Mouse (Mus musculus): ENCODE results near the gene Prl2c5.
"Not testable (repeated sequence)": the region's sequence is repeated elsewhere in the genome, so short reads cannot be mapped to it uniquely, and the experiment has no call there.

Prl2c5 gene

DNA sequence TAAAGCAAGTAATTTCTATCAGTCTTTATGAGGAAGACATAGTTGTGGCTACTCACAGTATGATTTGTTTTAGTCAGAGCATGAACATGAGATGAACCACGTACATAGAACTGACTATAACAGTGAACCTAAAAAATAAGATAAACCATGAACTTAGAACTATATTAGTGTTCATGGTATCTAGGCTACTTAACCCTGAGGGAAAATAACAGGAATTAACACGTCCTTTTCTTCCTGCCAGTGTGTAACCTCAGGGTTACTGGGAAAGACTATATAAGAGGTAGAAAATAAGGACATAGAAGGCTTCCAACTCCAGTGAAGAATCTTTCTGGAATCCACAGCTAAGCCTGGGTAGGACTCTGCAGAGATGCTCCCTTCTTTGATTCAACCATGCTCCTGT is at the start of gene Prl2c5:
Gene Prl2c5, plus strand, starts transcription at position 301 of the 400 bp plus-strand sequence.
- not testable (repeated sequence) for DNase-seq (ENCODE audit: low read depth, low spot score)

DNA sequence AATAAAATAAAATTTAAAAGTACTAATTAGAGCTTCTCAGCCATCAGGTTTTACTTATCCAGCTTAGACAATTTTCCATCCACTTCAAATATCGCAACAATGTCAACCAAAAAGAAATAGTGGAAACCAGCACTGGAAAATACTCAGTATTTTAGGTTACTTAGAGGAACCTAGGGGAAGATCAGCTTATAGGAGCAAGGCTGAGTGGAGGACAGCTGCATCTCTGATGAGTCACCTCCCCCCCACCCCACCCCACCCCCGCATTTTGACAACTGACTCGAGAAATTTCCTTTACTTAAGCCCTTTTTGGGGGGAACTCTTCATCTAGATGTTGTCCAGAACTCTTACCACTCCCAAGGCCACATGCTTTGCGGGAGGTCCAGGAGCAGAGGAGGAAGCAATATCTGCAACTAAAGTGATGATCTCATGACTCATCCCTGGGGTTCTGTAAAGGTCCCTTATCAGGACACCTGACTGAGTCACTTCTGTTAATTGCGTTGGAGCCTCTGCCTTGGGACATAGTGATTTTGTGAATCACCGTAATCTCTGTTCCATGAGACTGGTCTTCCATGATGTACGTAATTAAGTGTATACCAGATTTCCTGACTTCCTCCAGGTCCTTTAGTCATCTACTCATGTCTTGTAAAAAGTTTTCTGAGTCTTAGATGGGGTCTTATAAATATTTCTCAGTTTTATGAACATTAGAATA is 19.6 kb upstream of the Prl2c5 start:
- not testable (repeated sequence) for DNase-seq (ENCODE audit: low read depth, low spot score)

DNA sequence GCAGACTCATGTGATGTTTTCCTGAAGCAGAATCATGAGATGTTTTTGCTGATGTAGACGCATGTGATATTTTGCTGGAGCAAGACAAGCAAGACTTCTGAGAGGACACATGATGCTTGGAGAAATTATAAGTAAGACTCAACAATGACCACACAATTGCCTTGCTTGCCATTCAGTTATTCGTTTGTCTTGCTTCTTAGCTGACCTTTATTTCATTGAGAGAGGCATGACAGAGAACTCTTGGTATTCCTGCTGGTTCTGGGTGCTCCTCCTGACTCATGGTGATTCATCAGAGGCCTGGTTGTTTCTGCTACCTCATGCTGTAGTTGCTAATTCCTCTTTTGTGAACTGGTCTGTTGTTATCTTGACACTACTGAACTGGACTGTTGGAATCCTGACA is 13.9 kb upstream of the Prl2c5 start:
- not testable (repeated sequence) for DNase-seq (ENCODE audit: low read depth, low spot score)

DNA sequence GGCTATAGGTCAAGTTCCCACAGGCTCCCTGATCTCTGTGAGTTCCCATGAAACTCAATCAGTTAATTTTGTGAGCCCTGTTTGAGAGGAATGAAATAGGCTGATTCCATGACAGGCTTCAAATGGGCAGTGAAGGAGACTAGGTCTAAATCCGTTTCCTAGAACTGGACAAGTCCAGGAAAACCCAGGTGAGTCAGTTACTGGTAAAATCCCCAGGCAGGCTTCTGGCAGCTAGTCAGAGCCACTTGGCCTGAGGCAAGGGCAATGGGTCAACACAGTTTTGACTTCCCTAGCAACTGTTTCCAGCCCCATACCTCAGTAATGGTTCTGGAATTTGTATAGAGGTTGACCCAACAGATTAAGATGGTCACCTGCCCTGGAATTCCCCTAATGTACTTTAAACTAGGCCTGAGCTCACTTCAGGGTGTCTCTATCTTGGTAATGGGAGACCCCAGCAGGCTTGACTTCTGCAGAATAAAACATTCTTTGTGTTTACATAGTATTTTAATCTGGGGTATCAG is 8.8 kb upstream of the Prl2c5 start:
- DNase-seq (ENCODE audit: low read depth, low spot score): not testable (repeated sequence)

DNA sequence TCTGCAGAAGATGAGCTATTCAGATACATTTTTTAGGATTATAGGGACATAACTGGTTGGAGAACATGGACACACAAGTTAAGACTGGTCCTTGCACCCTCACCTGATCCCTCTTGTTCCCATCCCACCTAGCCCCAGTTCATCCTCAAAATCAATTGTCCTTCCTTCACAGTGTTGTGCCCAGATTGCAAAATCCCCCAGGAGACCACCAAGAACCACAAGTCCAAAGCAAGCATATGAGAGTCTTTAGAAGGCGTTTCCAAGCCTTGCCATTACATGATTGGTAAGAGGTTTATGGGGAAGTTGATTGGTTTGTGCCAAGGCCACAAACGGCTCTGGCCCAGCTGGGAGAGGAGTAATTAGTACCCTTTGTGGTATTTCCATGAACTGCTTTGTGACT is 6.8 kb upstream of the Prl2c5 start:
- DNase-seq (ENCODE audit: low read depth, low spot score): not testable (repeated sequence)

DNA sequence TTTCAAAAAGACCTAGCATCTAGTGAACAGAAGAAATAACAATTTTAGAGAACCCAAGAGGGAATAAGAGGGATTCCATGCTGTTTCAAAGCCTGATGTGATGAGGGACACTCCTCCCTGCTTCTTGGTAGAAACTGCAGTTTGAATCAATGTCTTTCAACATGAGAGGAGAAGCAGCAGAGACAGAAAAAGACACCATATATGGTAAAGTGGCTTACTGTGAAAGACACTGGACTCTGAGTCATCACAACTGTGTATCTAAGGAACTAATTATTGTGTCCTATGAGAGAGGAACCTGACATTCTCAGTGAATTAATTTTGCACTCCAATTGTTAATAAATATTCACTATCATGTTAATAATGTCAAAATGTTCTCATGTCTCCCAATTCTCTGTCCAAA is 28.7 kb downstream of the Prl2c5 start:
- DNase-seq (ENCODE audit: low read depth, low spot score): not testable (repeated sequence)

DNA sequence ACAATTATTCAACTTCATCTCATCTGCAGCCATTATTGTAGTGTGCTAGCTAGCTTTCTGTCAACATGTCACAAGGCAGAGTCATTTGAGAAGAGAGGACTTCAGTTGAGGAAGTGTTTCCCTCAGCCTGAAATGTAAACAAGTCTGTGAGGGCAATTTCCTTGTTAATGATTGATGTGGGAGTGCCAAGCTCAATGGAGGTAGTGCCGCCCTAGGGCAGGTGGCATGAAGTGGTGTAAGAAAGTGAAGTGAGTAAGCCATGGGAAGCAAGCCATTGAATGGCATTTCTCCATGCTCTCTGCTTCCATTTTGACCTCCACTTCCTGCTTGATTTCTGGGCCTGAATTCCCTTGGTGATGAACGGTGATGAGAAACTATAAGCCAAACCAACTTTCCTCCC is 33.8 kb downstream of the Prl2c5 start:
- DNase-seq (ENCODE audit: low read depth, low spot score): not testable (repeated sequence)

DNA sequence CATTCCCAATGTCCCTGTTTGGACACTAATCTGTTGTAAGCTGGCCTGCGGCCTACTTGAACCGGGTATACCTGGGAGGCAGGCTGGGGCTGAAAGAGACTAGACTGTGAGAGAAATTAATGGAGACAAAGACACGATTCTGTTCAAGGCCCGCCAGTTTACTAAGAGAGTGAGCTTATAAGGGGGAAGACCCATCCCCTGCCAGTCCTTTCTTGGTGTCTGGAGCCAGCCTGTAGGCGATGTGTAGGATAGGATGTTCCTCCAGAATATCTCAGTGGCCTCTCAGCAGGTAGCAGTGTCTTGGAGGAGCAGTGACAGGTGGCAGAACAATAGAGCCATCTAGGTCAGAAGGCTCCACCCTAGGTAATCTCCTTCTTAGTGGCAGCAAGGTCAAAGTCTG is 37.7 kb downstream of the Prl2c5 start:
- not testable (repeated sequence) for DNase-seq (ENCODE audit: low read depth, low spot score)

DNA sequence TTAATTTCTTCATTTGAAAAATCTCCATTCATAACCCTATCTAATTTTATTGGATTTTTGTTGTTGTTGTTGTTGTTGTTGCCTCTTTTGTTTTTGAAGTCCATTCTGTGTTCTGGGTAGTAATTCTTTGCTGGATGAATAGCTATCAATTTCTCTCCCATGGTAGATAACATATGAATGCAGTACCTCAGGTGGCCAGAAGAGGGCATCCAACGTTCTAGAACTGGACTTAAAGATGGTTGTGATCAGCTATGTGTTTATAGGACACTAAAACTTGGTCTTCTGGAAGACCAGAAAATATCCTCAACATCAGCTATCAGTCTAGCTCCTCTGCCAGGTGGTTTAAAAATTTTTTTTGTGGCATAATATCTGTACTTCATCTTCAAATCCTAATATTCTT is 54.9 kb downstream of the Prl2c5 start:
- not testable (repeated sequence) for DNase-seq (ENCODE audit: low read depth, low spot score)

All from CD4-positive helper T cell, adult 2 months (primary cell).